Mouse (Mus musculus) thymus, adult 2 months (tissue): ENCODE data around the gene Rpe65. TPM values are rescaled to one million over a fixed set of nuclear protein-coding genes. Genes with fewer than 3 reads are reported as not detected.

Experiments
- DNase-seq: peaks from one replicate; pipeline ENCODE4 v3.0.0; 2021
- H3K27ac ChIP-seq: fragments of 200-500 bp; 2 replicates; pipeline ENCODE4 v1.5.1; 2012; ENCODE audit warnings: low read length, control low read depth; ENCODE audit not compliant: control insufficient read depth, insufficient read depth
- H3K27me3 ChIP-seq: fragments of 200-500 bp; 2 replicates; pipeline ENCODE4 v1.6.1; 2012; ENCODE audit warnings: mild to moderate bottlenecking, low read length, moderate library complexity, mixed read lengths; ENCODE audit not compliant: control insufficient read depth, insufficient read depth
- H3K36me3 ChIP-seq: fragments of 200-500 bp; 2 replicates; pipeline ENCODE4 v1.6.1; 2012; ENCODE audit warnings: mild to moderate bottlenecking, low read length, moderate library complexity; ENCODE audit not compliant: control insufficient read depth, insufficient read depth
- H3K4me1 ChIP-seq: fragments of 200-500 bp; replicated peaks from 2 replicates; pipeline ENCODE4 v1.6.1; 2012; ENCODE audit warnings: low read length; ENCODE audit not compliant: control insufficient read depth, insufficient read depth
- H3K4me3 ChIP-seq: fragments of 200-500 bp; 2 replicates; pipeline ENCODE4 v1.5.1; 2012; ENCODE audit warnings: mild to moderate bottlenecking, low read length, control low read depth, moderate library complexity; ENCODE audit not compliant: control insufficient read depth, insufficient read depth
- CTCF ChIP-seq: fragments of 200-500 bp; IDR thresholded peaks from 2 replicates; pipeline ENCODE4 v1.5.1; 2012; ENCODE audit warnings: mild to moderate bottlenecking, control low read depth, low read length, moderate library complexity, borderline replicate concordance; ENCODE audit not compliant: control insufficient read depth, poor library complexity, insufficient read depth; ENCODE audit errors: extremely low read depth
- POLR2A ChIP-seq: fragments of 200-500 bp; IDR thresholded peaks from 2 replicates; pipeline ENCODE4 v1.6.1; 2012; ENCODE audit warnings: mild to moderate bottlenecking, low read length, control low read depth, moderate library complexity; ENCODE audit not compliant: control insufficient read depth, poor library complexity, insufficient read depth; ENCODE audit errors: extremely low read depth
- WGBS: fragments of 180-500 bp; shearing (Covaris S2); methylation state at CpG from one replicate; pipeline ENCODE4 v1.1.7; 2018; 5-methylcytosine and 5-hydroxymethylcytosine counted together
- polyA plus RNA-seq: library from polyadenylated mRNA; depleted of rRNA; stranded (reverse); fragments of >200 nt; gene quantifications from 2 replicates; pipeline ENCODE4 v1.2.3, GENCODE M21; 2012; rRNA removed

Gene Rpe65
- not detected in 2 replicates for polyA plus RNA-seq

DNA sequence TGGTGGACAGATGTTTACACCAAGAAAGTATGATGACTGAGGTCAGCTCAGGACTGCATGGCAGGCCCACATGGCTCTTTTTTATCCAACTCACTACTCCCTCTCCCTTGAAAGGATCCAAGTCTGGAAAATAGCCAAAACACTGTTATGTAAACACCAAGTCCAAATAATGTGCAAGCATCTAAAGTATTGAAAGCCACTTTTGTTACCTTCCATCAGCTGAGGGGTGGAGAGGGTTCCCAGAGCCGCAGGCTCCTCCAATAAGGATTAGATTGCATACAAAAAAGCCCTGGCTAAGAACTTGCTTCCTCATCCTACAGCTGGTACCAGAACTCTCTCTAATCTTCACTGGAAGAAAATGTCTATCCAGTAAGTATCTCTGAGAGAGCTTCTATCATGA is at the start of gene Rpe65:
TSS of gene Rpe65 (plus strand) at position 301 of the 400 bp plus-strand sequence.
- no peak for TF ChIP-seq CTCF
- no peak for TF ChIP-seq POLR2A
- 80% methylated on average over 1 of the region's 1 CpGs for WGBS
- no peaks in the 10 kb centered on the region for H3K36me3 ChIP-seq
- DNase-seq: no peak
- H3K27me3 ChIP-seq: no peaks in the 10 kb centered on the region
- H3K4me1 ChIP-seq: no peaks in the 10 kb centered on the region
- no peak within 1 kb of the TSS for H3K4me3 ChIP-seq
- H3K27ac ChIP-seq: no peak within 1 kb of the TSS

DNA sequence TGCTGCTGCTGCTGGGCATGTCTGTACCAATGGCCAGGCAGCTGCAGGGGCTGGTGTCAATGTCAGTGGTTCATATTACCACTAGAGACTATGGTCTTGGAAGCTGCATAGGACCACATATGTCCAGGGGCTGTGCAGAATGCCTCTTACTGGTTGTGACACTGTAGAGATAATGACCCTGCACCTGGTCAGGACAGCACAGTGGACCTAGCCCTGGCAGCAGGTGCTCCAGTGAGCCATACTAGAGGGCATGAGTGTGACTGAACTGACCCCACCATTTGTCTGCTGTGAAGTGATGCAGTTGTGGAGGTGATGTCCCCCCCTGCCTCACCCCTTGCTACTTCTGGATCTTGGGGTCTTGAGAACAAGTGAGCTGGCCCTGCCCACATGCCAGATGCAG is 48.8 kb upstream of the Rpe65 start:
- Histone ChIP-seq H3K4me1 (no peaks in the 10 kb centered on the region), H3K36me3 (no peaks in the 10 kb centered on the region), H3K27me3 (no peaks in the 10 kb centered on the region), H3K27ac (no peak overlapping the region), H3K4me3 (no peak overlapping the region)
- no peak for TF ChIP-seq POLR2A
- no peak for TF ChIP-seq CTCF
- no peak for DNase-seq

DNA sequence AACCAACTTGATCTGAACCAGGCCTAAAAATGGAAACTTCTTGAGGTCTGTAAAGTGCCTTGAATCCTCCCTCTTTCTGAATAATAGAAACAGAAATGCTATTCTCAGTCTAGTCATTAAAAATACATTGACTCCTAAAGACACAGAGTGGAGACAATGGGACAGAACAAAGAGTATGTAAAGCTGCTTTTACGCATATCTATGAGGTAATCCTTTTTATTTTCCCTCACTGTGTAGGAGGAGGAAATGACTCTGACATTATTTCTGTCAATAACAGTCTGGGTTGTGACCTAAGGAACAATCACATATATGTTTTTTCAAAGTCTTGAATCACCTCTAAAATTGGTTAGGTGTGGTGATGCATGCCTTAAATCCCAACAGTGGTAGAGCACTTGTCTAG is 16.0 kb downstream of the Rpe65 start:
- no peaks in the 10 kb centered on the region for H3K27me3 ChIP-seq
- DNase-seq: no peak
- H3K4me1 ChIP-seq: no peaks in the 10 kb centered on the region
- WGBS: 80% methylated on average over 1 of the region's 1 CpGs
- TF ChIP-seq CTCF (no peak), POLR2A (no peak)
- H3K27ac ChIP-seq: no peak overlapping the region
- no peaks in the 10 kb centered on the region for H3K36me3 ChIP-seq
- no peak overlapping the region for H3K4me3 ChIP-seq

DNA sequence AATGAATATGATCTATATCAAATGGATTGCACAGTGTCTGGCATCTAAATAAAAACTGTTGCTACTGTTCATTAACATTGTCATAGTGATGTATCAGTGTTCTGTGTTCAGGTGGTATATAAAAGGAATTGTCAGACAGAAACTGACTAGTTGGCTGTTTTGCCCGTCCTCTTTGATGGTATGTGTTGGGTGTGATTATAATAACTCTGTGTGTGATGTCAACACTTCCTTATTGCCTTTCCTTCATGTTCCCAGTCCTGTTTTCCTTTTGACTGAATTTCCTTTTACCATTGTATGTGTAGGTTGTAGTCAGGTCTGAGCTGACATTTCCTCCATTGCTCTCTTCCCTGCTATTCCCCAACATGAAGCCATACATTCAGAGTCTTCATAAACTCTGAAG is 22.1 kb downstream of the Rpe65 start:
- WGBS: 69% methylated on average over 1 of the region's 1 CpGs
- no peaks in the 10 kb centered on the region for H3K27me3 ChIP-seq
- H3K4me1 ChIP-seq: no peaks in the 10 kb centered on the region
- H3K4me3 ChIP-seq: no peak overlapping the region
- H3K27ac ChIP-seq: no peak overlapping the region
- H3K36me3 ChIP-seq: no peaks in the 10 kb centered on the region
- no peak for DNase-seq
- TF ChIP-seq POLR2A (no peak), CTCF (no peak)

DNA sequence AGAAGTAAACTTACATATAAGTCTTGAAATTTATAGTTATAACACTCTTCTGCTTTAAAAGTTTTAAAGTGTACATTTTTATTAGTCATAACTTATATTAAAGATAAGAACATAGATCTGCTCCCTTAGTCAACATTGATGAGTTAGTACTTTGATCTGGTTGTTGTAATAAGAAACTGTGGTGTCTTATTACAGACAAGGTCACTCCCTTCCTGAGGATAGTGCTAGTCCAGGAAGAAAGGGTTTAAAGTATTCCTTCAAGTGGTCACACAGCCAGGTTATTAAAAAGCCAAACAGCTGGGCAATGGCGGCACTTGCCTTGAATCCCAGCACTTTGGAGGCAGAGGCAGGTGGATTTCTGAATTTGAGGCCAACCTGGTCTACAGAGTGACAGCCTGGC is 25.0 kb downstream of the Rpe65 start:
- no peaks in the 10 kb centered on the region for H3K36me3 ChIP-seq
- no peaks in the 10 kb centered on the region for H3K4me1 ChIP-seq
- TF ChIP-seq POLR2A (no peak), CTCF (no peak)
- H3K27me3 ChIP-seq: no peaks in the 10 kb centered on the region
- H3K27ac ChIP-seq: no peak overlapping the region
- DNase-seq: no peak
- no peak overlapping the region for H3K4me3 ChIP-seq
- 77% methylated on average over 1 of the region's 1 CpGs for WGBS

DNA sequence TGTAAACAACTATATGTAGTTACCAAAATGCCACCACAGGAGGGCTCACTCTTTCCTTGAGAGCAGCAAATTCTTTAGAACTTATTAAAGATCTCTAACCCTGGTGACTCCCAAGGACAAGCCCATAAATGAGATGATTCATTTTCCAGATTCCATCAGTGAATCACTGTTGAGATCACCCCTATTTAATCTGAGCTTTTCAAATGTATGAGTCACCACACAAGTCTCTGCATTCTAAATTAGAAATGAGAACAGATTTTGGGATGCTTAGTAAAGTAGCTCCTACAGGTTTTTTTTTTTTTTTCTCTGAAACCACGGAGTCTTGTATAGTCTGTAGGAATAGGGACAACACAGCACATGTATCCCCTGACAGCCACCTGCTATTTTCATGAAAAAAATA is 61.8 kb downstream of the Rpe65 start:
- H3K36me3 ChIP-seq: no peaks in the 10 kb centered on the region
- 83% methylated on average over 1 of the region's 1 CpGs for WGBS
- H3K27ac ChIP-seq: no peak overlapping the region
- TF ChIP-seq CTCF (no peak), POLR2A (no peak)
- no peak for DNase-seq
- H3K4me3 ChIP-seq: no peak overlapping the region
- H3K4me1 ChIP-seq: no peaks in the 10 kb centered on the region
- H3K27me3 ChIP-seq: no peaks in the 10 kb centered on the region

DNA sequence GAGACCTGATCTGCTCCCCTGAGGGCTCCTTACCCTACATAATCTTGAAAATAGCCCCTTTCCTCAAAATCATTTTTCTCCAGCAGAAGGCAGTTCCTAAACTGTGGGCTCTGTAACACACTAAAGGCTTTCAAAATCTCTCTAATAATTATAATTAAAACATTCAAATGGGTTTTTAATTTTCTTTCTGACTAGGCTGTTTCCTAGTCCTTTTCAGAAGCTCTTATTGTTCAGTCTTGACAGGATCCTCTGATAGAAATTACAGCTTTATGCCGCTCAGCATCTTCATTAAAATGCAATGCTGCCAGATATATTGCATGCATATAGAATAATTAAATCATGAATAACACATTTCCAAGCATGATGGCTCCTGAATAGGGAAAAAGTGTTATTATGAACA is 64.4 kb downstream of the Rpe65 start:
- TF ChIP-seq POLR2A: no peak
- TF ChIP-seq CTCF: no peak
- H3K27me3 ChIP-seq: no peaks in the 10 kb centered on the region
- H3K4me3 ChIP-seq: no peak overlapping the region
- H3K4me1 ChIP-seq: no peaks in the 10 kb centered on the region
- 94% methylated on average over 1 of the region's 1 CpGs for WGBS
- H3K36me3 ChIP-seq: no peaks in the 10 kb centered on the region
- H3K27ac ChIP-seq: no peak overlapping the region
- no peak for DNase-seq

Other genes starting within 250 kb of the Rpe65 start
- gene Depdc1a, start 103.7 kb upstream of the Rpe65 start, polyA plus RNA-seq: 2.4 and 3.1 TPM in 2 replicates
- 20.9 and 26.1 TPM in 2 replicates for gene Wls, start 240.5 kb downstream of the Rpe65 start, polyA plus RNA-seq